Mouse (Mus musculus): ENCODE results near the gene Tmem201.

DNA sequence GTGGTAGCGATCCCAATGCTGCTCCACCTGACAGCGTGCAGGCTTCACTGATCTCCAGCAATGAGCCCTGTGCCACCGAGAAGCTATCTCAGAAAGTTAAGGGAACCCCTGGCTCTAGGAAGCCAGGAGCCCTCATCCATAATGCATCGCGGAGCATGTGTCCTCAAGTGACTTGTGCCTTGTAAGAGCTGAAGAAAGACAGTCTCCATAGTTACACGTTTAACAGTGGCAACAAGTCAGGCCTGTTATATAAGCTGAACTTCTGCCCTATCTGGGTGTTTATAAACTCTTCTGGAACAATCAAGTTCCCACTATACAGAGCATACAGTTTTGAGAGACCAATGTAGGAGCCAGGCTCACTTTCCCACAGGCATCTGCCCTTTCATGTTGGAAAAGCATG is 20.6 kb upstream of the Tmem201 start:
- no peak for TF ChIP-seq EP300 (IDR thresholded peaks at IDR 0.05; ENCODE audit: low read depth)
- TF ChIP-seq CTCF (IDR thresholded peaks at IDR 0.05; ENCODE audit: low read depth) = no peak

Measured in liver, embryonic 14.5 days (tissue).